ENCODE assay signal across 1 mouse cellular context in genomic region chr3:103733799-103734695, GRCm38 (mm10).
TF ChIP-seq lines count a peak whose summit lies in the region.

No protein-coding gene starts in this region.

TF ChIP-seq in CH12.LX, 34 proteins besides CTCF, POLR2A, EP300 and RAD21 (continued from another document):
- TF ChIP-seq MEF2A (IDR thresholded peaks at IDR 0.05; ENCODE audit: borderline replicate concordance, low read depth, low read length) (0 out of 2 replicates have a peak, but pooled peaks have one; percentile 44), NELFE (IDR thresholded peaks at IDR 0.05; ENCODE audit: low read depth, low read length) (no peak), PAX5 (IDR thresholded peaks at IDR 0.05; ENCODE audit: low read length) (no peak), GABPA (IDR thresholded peaks at IDR 0.05; ENCODE audit: insufficient replicate concordance, low read depth, low read length) (no peak), ELF1 (IDR thresholded peaks at IDR 0.05; ENCODE audit: low read depth, low read length) (peak; percentile 24; the same call in 1 of the 2 replicates), IRF4 (IDR thresholded peaks at IDR 0.05; ENCODE audit: low read depth, low read length) (peak; percentile 54; the same call in 1 of the 2 replicates), TCF12 (IDR thresholded peaks at IDR 0.05; ENCODE audit: low read depth, low read length) (peak; percentile 71), ZMIZ1 (IDR thresholded peaks at IDR 0.05; ENCODE audit: low read depth, low read length) (no peak), SMC3 (IDR thresholded peaks at IDR 0.05; ENCODE audit: low read depth, low read length) (peak; percentile 20; the same call in 1 of the 2 replicates), MAX (IDR thresholded peaks at IDR 0.05; ENCODE audit: low read length) (peak; percentile 93), HCFC1 (IDR thresholded peaks at IDR 0.05; ENCODE audit: low read depth, low read length) (no peak)
